Mouse (Mus musculus): ENCODE results near the gene Hsph1. TPM values are rescaled to one million over a fixed set of nuclear protein-coding genes. Genes with fewer than 3 reads are reported as not detected.

Hsph1 gene
- total and polyA plus RNA-seq, 3 experiments, result 57.5 to 156 (median 80.9) TPM

DNA sequence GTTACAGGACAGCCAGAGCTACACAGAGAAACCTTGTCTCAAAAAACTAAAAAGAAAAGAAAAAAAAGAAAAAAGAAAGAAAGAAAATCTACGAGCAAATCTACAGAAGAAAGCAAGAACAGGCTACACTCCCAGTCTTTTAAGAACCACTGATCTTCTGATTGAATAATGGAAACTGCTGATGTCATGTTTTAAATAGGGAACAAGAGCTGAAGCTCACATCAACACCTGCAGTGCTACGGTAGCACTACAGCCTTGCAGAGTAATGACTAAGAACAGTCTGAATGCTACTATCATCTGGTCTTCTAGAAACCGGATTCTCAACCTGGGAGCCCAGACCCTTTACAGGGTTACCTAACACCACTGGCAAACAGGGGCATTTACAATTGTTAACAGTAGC is 10.6 kb downstream of the Hsph1 start:
- Histone ChIP-seq H3K4me2 (ENCODE audit: insufficient read depth, low read depth, poor library complexity, severe bottlenecking) (no peak overlapping the region), H3K27ac (ENCODE audit: insufficient read depth, low read depth) (peak overlapping the region; percentile 34; the same call in 1 of the 2 replicates), H3K4me3 (replicated peaks in 1 of 3; ENCODE audit: low read depth in 2 of 3, low read length in 2 of 3, poor library complexity in 1 of 3) (no peak overlapping the region), H3K9ac (ENCODE audit: insufficient read depth, low read depth) (no peak overlapping the region), H3K79me2 (replicated peaks; ENCODE audit: control insufficient read depth, extremely low read depth, insufficient read depth, poor library complexity, severe bottlenecking) (0 out of 2 replicates have a peak, but pooled peaks cover 2% of the 10 kb centered on the region), H3K4me1 (ENCODE audit: control insufficient read depth in 1 of 2, insufficient read depth in 2 of 2) (peaks cover 6 to 37% of the 10 kb centered on the region in 2 experiments; a peak in 3 of 4 replicates), H3K27me3 (replicated peaks) (no peaks in the 10 kb centered on the region), H3K9me3 (replicated peaks; ENCODE audit: low read length) (no peaks in the 10 kb centered on the region), H3K36me3 (replicated peaks in 1 of 2; ENCODE audit: control insufficient read depth in 1 of 2, insufficient read depth in 1 of 2, low read length in 1 of 2) (peaks cover 72 to 94% of the 10 kb centered on the region in 2 experiments)
- in situ Hi-C loops (cut with MboI; ENCODE audit: low pct_ligation_motif_present, low pct_unique_long_range_greater_than_20kb, low sequenced_read_pairs), result no loop called here
- dilution Hi-C loops (cut with MboI; ENCODE audit: extremely low pct_ligation_motif_present, extremely low pct_unique_long_range_greater_than_20kb, low sequenced_read_pairs), result no loop called here
- no peak for TF ChIP-seq USF1 (IDR thresholded peaks at IDR 0.05; ENCODE audit: low read depth, low read length)
- no peak for TF ChIP-seq POLR2AphosphoS2 (IDR thresholded peaks at IDR 0.05; ENCODE audit: low read depth, low read length)
- peak; percentile 71 for TF ChIP-seq JUND (conservative IDR thresholded peaks at IDR 0.05; ENCODE audit: low read depth, low read length)
- peak; percentile 90 for TF ChIP-seq JUN (IDR thresholded peaks at IDR 0.05; ENCODE audit: insufficient read depth, low read depth, low read length)
- peak; percentile 78 for TF ChIP-seq MAFK (IDR thresholded peaks at IDR 0.05; ENCODE audit: insufficient replicate concordance, low read length)
- TF ChIP-seq EP300 (IDR thresholded peaks at IDR 0.05; ENCODE audit: low read length), result peak; percentile 69
- TF ChIP-seq IRF4 (IDR thresholded peaks at IDR 0.05; ENCODE audit: low read depth, low read length), result peak; percentile 54; the same call in 1 of the 2 replicates
- TF ChIP-seq ETS1 (conservative IDR thresholded peaks at IDR 0.05; ENCODE audit: low read depth, low read length), result peak; percentile 72
- peak; percentile 97 for TF ChIP-seq MEF2A (IDR thresholded peaks at IDR 0.05; ENCODE audit: borderline replicate concordance, low read depth, low read length)
- DNase-seq (ENCODE audit: extremely low read depth), result peak; percentile 72

DNA sequence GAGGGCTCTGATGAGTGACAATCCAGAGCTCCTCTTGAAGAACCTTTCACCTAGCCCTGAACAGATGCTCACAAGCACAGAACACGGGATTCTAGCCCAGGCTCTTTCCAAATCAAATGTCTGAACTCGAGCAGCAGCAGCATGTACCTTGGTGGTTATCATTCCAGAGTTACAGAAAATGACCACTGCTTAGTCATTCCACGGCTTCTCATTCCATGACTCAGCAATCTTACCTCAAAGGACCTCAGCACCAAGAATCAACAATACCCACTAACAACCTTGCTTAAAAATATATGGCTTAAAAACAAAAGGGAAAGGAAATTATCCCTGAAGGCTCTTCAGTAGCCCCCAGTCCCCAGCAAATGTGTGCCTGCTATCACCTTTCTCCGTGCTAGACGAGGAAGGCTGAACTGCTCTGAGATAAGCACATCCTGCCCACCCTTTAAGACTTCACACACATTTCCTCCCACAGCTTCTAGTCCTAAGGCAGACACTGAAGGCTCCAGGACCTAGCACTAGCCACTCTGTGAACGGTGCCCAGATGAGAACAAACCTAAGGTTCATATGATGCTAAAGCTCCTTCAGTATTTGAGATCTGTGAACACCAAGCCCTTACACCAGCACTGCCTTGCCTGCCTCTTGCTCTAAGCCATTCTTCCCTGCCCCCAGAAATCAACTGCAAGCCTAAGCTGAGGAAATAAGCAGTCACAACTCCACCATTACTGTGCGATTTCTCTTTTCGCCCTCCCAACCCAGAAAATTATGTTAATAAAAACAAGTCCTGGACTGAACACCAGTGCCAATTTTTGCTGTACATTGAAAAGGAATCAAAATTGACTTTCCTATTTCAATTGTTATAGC is 12.1 kb downstream of the Hsph1 start:
- H3K4me2 ChIP-seq (ENCODE audit: insufficient read depth, low read depth, poor library complexity, severe bottlenecking), result no peak overlapping the region
- TF ChIP-seq MXI1 (IDR thresholded peaks at IDR 0.05; ENCODE audit: low read depth, low read length), result no peak
- TF ChIP-seq GABPA (IDR thresholded peaks at IDR 0.05; ENCODE audit: insufficient replicate concordance, low read depth, low read length), result no peak
- no peak for TF ChIP-seq HCFC1 (IDR thresholded peaks at IDR 0.05; ENCODE audit: low read depth, low read length)
- no peak for TF ChIP-seq CTCF (conservative IDR thresholded peaks at IDR 0.05 in 1 of 2, IDR thresholded peaks at IDR 0.05 in 1 of 2; ENCODE audit: low read depth in 2 of 2, low read length in 2 of 2)
- TF ChIP-seq SMC3 (IDR thresholded peaks at IDR 0.05; ENCODE audit: low read depth, low read length), result no peak
- no peak for TF ChIP-seq JUND (conservative IDR thresholded peaks at IDR 0.05; ENCODE audit: low read depth, low read length)
- TF ChIP-seq NELFE (IDR thresholded peaks at IDR 0.05; ENCODE audit: low read depth, low read length), result no peak
- peak; percentile 38; the same call in 1 of the 2 replicates for TF ChIP-seq IRF4 (IDR thresholded peaks at IDR 0.05; ENCODE audit: low read depth, low read length)
- no peak for TF ChIP-seq RCOR1 (conservative IDR thresholded peaks at IDR 0.05; ENCODE audit: low read depth, low read length)
- TF ChIP-seq MAX (IDR thresholded peaks at IDR 0.05; ENCODE audit: low read length), result no peak
- TF ChIP-seq USF1 (IDR thresholded peaks at IDR 0.05; ENCODE audit: low read depth, low read length), result no peak
- peak; percentile 85 for TF ChIP-seq MAFK (IDR thresholded peaks at IDR 0.05; ENCODE audit: insufficient replicate concordance, low read length)
- 0 out of 2 replicates have a peak, but pooled peaks have one; percentile 14 for TF ChIP-seq BHLHE40 (IDR thresholded peaks at IDR 0.05; ENCODE audit: low read depth, low read length)
- no peak for TF ChIP-seq NRF1 (IDR thresholded peaks at IDR 0.05; ENCODE audit: low read depth, low read length)
- H3K79me2 ChIP-seq (replicated peaks; ENCODE audit: control insufficient read depth, extremely low read depth, insufficient read depth, poor library complexity, severe bottlenecking), result 0 out of 2 replicates have a peak, but pooled peaks cover 2% of the 10 kb centered on the region
- no peaks in the 10 kb centered on the region for H3K27me3 ChIP-seq (replicated peaks)
- H3K4me3 ChIP-seq (replicated peaks in 1 of 3; ENCODE audit: low read depth in 2 of 3, low read length in 2 of 3, poor library complexity in 1 of 3), result no peak overlapping the region
- H3K36me3 ChIP-seq (replicated peaks in 1 of 2; ENCODE audit: control insufficient read depth in 1 of 2, insufficient read depth in 1 of 2, low read length in 1 of 2), result peaks cover 73 to 94% of the 10 kb centered on the region in 2 experiments
- H3K9me3 ChIP-seq (replicated peaks; ENCODE audit: low read length), result no peaks in the 10 kb centered on the region
- H3K27ac ChIP-seq (ENCODE audit: insufficient read depth, low read depth), result peak overlapping the region; percentile 58
- no peak overlapping the region for H3K9ac ChIP-seq (ENCODE audit: insufficient read depth, low read depth)
- H3K4me1 ChIP-seq (ENCODE audit: control insufficient read depth in 1 of 2, insufficient read depth in 2 of 2), result peaks cover 6 to 37% of the 10 kb centered on the region in 2 experiments; a peak in 3 of 4 replicates
- in situ Hi-C loops (cut with MboI; ENCODE audit: low pct_ligation_motif_present, low pct_unique_long_range_greater_than_20kb, low sequenced_read_pairs) (no loop called here), dilution Hi-C loops (cut with MboI; ENCODE audit: extremely low pct_ligation_motif_present, extremely low pct_unique_long_range_greater_than_20kb, low sequenced_read_pairs) (no loop called here)
- DNase-seq (ENCODE audit: extremely low read depth), result peak; percentile 30

Data from CH12.LX (cell line).